Mouse (Mus musculus) midbrain, embryonic 15.5 days (tissue): ENCODE results near the gene Inpp4a. TPM values are rescaled to one million over a fixed set of nuclear protein-coding genes. Genes with fewer than 3 reads are reported as not detected.
A peak's percentile ranks its signal among the peaks of the same experiment; 100 is the strongest.

Experiments used
- ATAC-seq: fragments of 200-750 bp; cut with Nextera tagmentation; replicated peaks from 2 replicates; pipeline ENCODE4 v1.8.0; 2017; ENCODE audit warnings: moderate TSS enrichment
- H3K27ac ChIP-seq: fragments of 300-500 bp; sonication (generic); 2 replicates; pipeline ENCODE4 v1.5.1; 2015; ENCODE audit warnings: mild to moderate bottlenecking, inconsistent platforms
- H3K27me3 ChIP-seq: fragments of 300-500 bp; sonication (generic); replicated peaks from 2 replicates; pipeline ENCODE4 v1.6.1; 2015; ENCODE audit warnings: inconsistent platforms
- H3K36me3 ChIP-seq: fragments of 300-500 bp; sonication (generic); replicated peaks from 2 replicates; pipeline ENCODE4 v1.6.1; 2015; ENCODE audit warnings: inconsistent platforms
- H3K4me1 ChIP-seq: fragments of 300-500 bp; sonication (generic); 2 replicates; pipeline ENCODE4 v1.6.1; 2015; ENCODE audit warnings: inconsistent platforms
- H3K4me2 ChIP-seq: fragments of 300-500 bp; sonication (generic); 2 replicates; pipeline ENCODE4 v1.6.1; 2015; ENCODE audit warnings: inconsistent platforms, mild to moderate bottlenecking, moderate library complexity
- H3K4me3 ChIP-seq: fragments of 300-500 bp; sonication (generic); 2 replicates; pipeline ENCODE4 v1.5.1; 2015; ENCODE audit warnings: mild to moderate bottlenecking, inconsistent platforms
- H3K9ac ChIP-seq: fragments of 300-500 bp; sonication (generic); 2 replicates; pipeline ENCODE4 v1.6.1; 2015; ENCODE audit warnings: mild to moderate bottlenecking, inconsistent platforms
- H3K9me3 ChIP-seq: fragments of 300-500 bp; sonication (generic); 2 replicates; pipeline ENCODE4 v1.6.1; 2016; ENCODE audit warnings: inconsistent platforms
- WGBS: fragments of 180-500 bp; shearing (Covaris S2); methylation state at CpG from one replicate; pipeline ENCODE4 v1.1.7; 2015; ENCODE audit warnings: mixed read lengths; 5-methylcytosine and 5-hydroxymethylcytosine counted together
- polyA plus RNA-seq: library from polyadenylated mRNA; unstranded; fragments of >200 nt; fragmentation: Nextera tagmentation; extraction: Ambion mirVana; gene quantifications from 2 replicates; pipeline ENCODE4 v1.2.1, GENCODE M21; 2015

The Inpp4a gene
- polyA plus RNA-seq, 1 experiment from 2014 or later = 77.4 TPM

- 0 out of 2 replicates have a peak, but pooled peaks cover 2% of the 10 kb centered on the region for H3K4me1 ChIP-seq
- H3K9ac ChIP-seq = no peak overlapping the region
- ATAC-seq = no peak
- H3K4me2 ChIP-seq = no peak overlapping the region
- no peaks in the 10 kb centered on the region for H3K27me3 ChIP-seq
- H3K36me3 ChIP-seq = no peaks in the 10 kb centered on the region
- H3K27ac ChIP-seq = no peak overlapping the region
- no peak overlapping the region for H3K4me3 ChIP-seq
- WGBS = 87% methylated on average over 6 of the region's 6 CpGs
- no peaks in the 10 kb centered on the region for H3K9me3 ChIP-seq
Measured at GRCm38 (mm10) chr1:37344223-37344916, 44.7 kb downstream of the Inpp4a start.

- Histone ChIP-seq H3K9me3 (no peaks in the 10 kb centered on the region), H3K4me1 (no peaks in the 10 kb centered on the region), H3K27me3 (no peaks in the 10 kb centered on the region), H3K4me3 (no peak overlapping the region), H3K4me2 (no peak overlapping the region), H3K9ac (no peak overlapping the region), H3K27ac (no peak overlapping the region), H3K36me3 (no peaks in the 10 kb centered on the region)
- ATAC-seq = no peak
- 69% methylated on average over 9 of the region's 9 CpGs for WGBS
Measured at GRCm38 (mm10) chr1:37347361-37348080, 47.9 kb downstream of the Inpp4a start.

DNA sequence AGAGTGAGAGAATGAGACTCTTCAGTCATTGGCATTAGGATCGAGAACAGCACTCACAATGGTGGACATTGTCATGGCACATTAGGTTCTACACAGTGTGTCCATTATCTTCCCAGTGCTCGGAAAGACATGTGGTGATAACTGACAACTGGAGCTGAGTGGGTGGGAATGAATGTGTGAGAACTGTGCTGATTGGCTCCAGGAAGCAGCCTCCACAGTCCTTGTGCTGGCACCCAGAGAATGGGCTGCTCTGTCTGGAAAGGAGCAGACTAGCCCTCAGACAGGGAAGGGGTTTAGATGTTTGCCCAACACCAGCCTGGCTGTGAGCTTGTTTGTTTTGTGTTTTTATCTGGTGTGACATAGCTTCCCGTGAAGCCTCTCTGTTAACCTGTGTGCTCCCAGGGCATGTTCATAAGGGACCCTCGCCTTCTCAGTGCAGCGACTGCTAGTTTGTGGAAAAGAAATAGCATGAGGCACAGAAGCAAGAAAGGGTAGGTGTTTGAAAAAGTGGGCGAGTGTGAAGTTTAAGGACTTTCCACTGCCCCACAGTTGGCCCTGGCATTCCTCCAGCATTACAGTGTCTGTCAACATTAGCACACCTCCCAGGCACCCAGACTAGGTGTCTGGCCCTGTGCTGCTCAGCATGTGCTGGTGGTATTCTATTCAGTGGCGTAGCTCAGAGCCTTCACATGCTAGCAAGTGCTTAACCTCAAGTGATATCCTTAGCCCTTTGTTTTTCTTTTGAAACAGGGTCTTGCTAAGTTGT, 51.4 kb downstream of the Inpp4a start:
- Histone ChIP-seq H3K27ac (no peak overlapping the region), H3K9ac (no peak overlapping the region), H3K4me1 (no peaks in the 10 kb centered on the region), H3K9me3 (no peaks in the 10 kb centered on the region), H3K4me3 (no peak overlapping the region), H3K4me2 (no peak overlapping the region), H3K36me3 (no peaks in the 10 kb centered on the region), H3K27me3 (no peaks in the 10 kb centered on the region)
- WGBS = 55% methylated on average over 7 of the region's 7 CpGs
- ATAC-seq = peak; percentile 59

DNA sequence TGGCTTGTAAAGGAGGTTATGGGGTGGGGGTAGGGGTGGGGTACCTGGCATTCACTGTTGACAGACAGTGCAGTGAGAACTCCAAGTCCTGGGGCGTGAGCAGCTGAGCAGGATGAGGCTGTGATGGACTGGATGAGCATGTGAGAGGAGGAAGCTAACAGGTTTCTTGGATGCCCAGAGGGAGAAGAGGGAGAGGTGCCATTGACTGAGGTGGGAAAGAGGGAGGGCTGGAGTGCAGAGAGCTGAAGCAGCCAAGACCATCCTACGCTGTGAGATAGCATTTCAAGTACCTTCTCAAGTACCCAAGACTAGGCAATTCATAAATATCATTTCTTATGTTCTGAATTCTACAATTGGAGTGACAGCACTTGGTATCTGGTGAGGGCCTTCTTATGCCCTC, 52.3 kb downstream of the Inpp4a start:
- Histone ChIP-seq H3K36me3 (no peaks in the 10 kb centered on the region), H3K4me1 (no peaks in the 10 kb centered on the region), H3K27me3 (no peaks in the 10 kb centered on the region), H3K9ac (no peak overlapping the region), H3K4me2 (no peak overlapping the region), H3K27ac (no peak overlapping the region), H3K4me3 (no peak overlapping the region), H3K9me3 (no peaks in the 10 kb centered on the region)
- ATAC-seq = no peak
- WGBS = 92% methylated on average over 2 of the region's 2 CpGs

- H3K9ac ChIP-seq = no peak overlapping the region
- no peak overlapping the region for H3K27ac ChIP-seq
- 81% methylated on average over 4 of the region's 4 CpGs for WGBS
- H3K4me3 ChIP-seq = no peak overlapping the region
- H3K36me3 ChIP-seq = 0 out of 2 replicates have a peak, but pooled peaks cover 1% of the 10 kb centered on the region
- H3K9me3 ChIP-seq = no peaks in the 10 kb centered on the region
- no peaks in the 10 kb centered on the region for H3K4me1 ChIP-seq
- H3K27me3 ChIP-seq = no peaks in the 10 kb centered on the region
- no peak overlapping the region for H3K4me2 ChIP-seq
- ATAC-seq = no peak
Measured at GRCm38 (mm10) chr1:37353456-37353855, 53.8 kb downstream of the Inpp4a start.

DNA sequence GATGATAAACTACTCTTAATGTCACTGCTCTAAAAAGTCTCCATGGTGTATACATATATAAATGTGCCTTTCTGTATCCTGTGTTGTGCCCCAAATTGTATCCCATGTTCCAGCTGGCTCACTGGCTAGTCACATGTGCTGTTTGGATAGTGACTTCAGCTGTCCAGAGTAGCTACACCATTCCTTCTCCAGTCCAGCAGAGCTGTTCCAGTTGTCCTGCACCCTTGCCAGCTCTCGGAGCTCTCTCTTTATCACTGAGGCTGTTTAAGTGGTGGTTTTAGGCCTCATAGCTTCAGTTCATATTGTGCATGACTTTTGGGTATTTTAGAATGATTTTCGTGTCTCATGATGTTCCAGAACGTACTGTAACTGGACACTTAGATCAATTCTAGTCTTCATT, 55.8 kb downstream of the Inpp4a start:
- H3K27me3 ChIP-seq = no peaks in the 10 kb centered on the region

DNA sequence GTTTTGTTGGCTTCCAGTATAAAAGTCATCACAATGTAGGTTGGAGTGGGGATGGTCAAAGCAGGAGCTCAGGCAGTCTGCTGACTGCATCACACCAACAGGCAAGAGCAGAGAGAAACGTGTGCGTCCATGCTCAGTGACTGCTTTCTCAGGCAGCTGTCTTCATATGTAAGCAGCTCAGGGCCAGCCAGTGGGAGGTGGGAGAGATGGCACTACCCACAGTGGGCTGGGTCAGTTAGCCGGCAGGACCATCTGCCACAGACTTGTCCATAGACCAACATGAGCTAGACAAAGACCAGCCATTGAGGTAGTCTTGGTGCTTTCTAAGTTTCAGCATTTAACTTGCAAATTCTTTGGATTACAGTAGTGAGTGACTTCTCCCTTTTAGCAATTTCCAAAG, 56.6 kb downstream of the Inpp4a start:
- WGBS = 82% methylated on average over 3 of the region's 3 CpGs
- H3K4me1 ChIP-seq = no peaks in the 10 kb centered on the region
- H3K9me3 ChIP-seq = no peaks in the 10 kb centered on the region
- no peak for ATAC-seq
- H3K36me3 ChIP-seq = 0 out of 2 replicates have a peak, but pooled peaks cover 11% of the 10 kb centered on the region
- H3K27ac ChIP-seq = no peak overlapping the region
- H3K27me3 ChIP-seq = no peaks in the 10 kb centered on the region
- H3K4me2 ChIP-seq = no peak overlapping the region
- H3K4me3 ChIP-seq = no peak overlapping the region
- H3K9ac ChIP-seq = no peak overlapping the region

More for the DNA sequence above, 55.8 kb downstream of the Inpp4a start:
- Histone ChIP-seq H3K4me3 (no peak overlapping the region), H3K9me3 (no peaks in the 10 kb centered on the region), H3K9ac (no peak overlapping the region), H3K4me2 (no peak overlapping the region), H3K36me3 (0 out of 2 replicates have a peak, but pooled peaks cover 11% of the 10 kb centered on the region), H3K4me1 (no peaks in the 10 kb centered on the region), H3K27ac (no peak overlapping the region)
- WGBS = 94% methylated on average over 3 of the region's 3 CpGs
- no peak for ATAC-seq

DNA sequence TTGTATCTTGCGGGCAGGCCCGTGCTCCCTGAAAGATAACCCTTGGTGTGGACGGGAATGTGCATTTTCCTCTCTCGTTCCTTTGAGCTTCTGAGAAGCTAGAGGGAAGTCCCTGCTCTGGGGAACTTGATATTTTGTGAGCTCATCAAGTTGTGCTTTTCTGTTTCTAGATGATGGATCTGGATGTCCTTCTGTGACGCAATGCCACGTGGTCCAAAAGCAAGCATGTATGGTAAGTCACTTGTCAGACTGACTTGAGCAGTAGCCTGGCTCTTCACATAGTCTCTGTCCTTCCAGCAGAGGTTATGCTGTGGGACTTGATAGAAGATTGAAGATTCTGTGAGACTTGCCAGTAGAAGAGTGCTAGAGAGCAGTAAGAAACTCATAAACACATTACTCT, 57.5 kb downstream of the Inpp4a start:
- Histone ChIP-seq H3K4me3 (no peak overlapping the region), H3K36me3 (0 out of 2 replicates have a peak, but pooled peaks cover 11% of the 10 kb centered on the region), H3K9me3 (no peaks in the 10 kb centered on the region), H3K9ac (no peak overlapping the region), H3K27ac (no peak overlapping the region), H3K4me1 (no peaks in the 10 kb centered on the region), H3K4me2 (no peak overlapping the region), H3K27me3 (no peaks in the 10 kb centered on the region)
- WGBS = 89% methylated on average over 6 of the region's 6 CpGs
- ATAC-seq = no peak

GRCm38 (mm10) chr1:37358621-37359020, 59.0 kb downstream of the Inpp4a start:
- H3K9me3 ChIP-seq = no peaks in the 10 kb centered on the region
- 0 out of 2 replicates have a peak, but pooled peaks cover 11% of the 10 kb centered on the region for H3K36me3 ChIP-seq
- no peak overlapping the region for H3K4me3 ChIP-seq
- no peak overlapping the region for H3K4me2 ChIP-seq
- no peak overlapping the region for H3K9ac ChIP-seq
- no peaks in the 10 kb centered on the region for H3K27me3 ChIP-seq
- no peak overlapping the region for H3K27ac ChIP-seq
- ATAC-seq = no peak
- no peaks in the 10 kb centered on the region for H3K4me1 ChIP-seq
- 94% methylated on average over 8 of the region's 8 CpGs for WGBS

DNA sequence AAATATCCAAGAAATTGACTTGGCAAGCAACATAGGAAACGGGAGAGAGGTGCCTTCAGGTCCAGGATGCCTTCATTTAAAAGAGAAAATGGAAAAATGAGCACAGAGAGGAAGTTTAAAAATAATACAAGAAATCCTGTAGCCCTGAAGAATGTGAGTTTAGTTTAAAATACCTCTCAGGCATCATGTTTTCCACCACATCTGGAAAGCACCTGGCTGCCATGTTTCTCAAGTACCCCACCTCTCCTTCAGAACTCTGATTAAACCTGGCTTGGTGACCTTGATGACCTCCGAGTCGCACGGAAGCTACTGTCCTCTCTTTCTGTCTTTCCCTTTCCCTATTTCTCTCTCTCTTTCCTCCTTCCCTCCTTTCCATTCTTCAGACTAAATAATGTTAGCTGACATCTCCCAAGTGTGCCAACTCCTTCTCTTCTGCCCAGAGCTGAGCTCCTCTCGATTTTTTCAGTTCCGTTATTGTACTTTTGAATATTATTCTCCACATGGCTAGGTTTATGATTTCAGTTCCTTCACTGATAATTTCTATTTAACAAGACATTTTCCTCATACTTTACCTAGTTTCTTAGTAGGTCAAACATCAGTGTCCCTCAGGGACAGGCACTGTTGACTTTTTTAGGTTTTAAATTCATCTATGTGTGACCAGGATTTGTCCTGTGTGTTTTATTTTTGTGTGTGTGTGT, 59.9 kb downstream of the Inpp4a start:
- Histone ChIP-seq H3K9ac (no peak overlapping the region), H3K4me3 (no peak overlapping the region), H3K4me2 (no peak overlapping the region), H3K4me1 (no peaks in the 10 kb centered on the region), H3K27ac (no peak overlapping the region), H3K27me3 (no peaks in the 10 kb centered on the region), H3K36me3 (0 out of 2 replicates have a peak, but pooled peaks cover 11% of the 10 kb centered on the region), H3K9me3 (no peaks in the 10 kb centered on the region)
- WGBS = 93% methylated on average over 6 of the region's 6 CpGs
- ATAC-seq = no peak

GRCm38 (mm10) chr1:37360781-37361180, 61.1 kb downstream of the Inpp4a start:
- Histone ChIP-seq H3K36me3 (0 out of 2 replicates have a peak, but pooled peaks cover 11% of the 10 kb centered on the region), H3K9me3 (no peaks in the 10 kb centered on the region), H3K4me1 (no peaks in the 10 kb centered on the region), H3K4me2 (no peak overlapping the region), H3K27me3 (no peaks in the 10 kb centered on the region), H3K27ac (no peak overlapping the region), H3K9ac (no peak overlapping the region), H3K4me3 (no peak overlapping the region)
- WGBS = 88% methylated on average over 3 of the region's 3 CpGs
- ATAC-seq = no peak

DNA sequence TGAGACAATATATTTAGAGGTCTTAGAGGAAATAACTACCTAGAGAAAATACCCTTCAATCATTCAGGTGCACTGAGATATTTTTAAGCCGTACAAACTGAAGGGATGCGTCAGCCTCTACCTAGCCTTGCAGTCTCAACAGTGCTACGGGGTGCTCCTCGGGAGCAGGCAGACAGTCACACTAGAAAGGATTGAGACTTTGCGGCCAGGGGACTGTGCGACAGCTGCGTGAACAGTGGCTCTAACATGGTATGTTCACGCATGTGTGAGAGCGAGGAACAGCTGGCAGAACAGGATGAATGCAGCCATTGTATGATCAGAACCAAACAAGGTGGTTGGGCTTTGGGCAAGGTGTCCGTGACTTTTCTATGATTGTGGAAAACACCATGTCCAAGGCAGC, 63.1 kb downstream of the Inpp4a start:
- Histone ChIP-seq H3K9ac (no peak overlapping the region), H3K4me3 (no peak overlapping the region), H3K4me1 (no peaks in the 10 kb centered on the region), H3K27ac (no peak overlapping the region), H3K36me3 (peaks cover 11% of the 10 kb centered on the region), H3K27me3 (no peaks in the 10 kb centered on the region), H3K9me3 (no peaks in the 10 kb centered on the region), H3K4me2 (no peak overlapping the region)
- ATAC-seq = no peak
- 91% methylated on average over 10 of the region's 10 CpGs for whole genome bisulfite sequencing
